8 mouse cellular contexts compared by ENCODE assay signal in the genomic region with DNA sequence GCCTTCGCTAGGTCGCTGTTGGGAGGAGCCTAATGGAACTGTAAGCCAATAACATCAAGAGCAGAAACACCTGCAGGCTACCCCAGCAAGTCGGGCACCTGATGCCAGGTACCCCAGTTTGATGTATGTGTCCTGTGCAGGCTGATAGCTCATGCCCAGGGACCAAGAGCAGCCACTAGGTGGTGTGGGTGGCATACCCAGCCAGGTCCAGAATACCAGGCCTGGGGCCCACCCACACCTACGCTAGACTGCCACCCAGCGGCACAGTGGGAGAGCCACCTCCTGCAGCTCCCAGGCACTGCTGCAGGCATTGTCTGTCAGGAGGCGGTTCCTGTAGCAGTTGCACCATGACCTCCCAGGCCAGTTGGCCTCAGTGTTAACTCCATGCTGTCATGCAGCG. TPM values are rescaled to one million over a fixed set of nuclear protein-coding genes. Genes with fewer than 3 reads are reported as not detected.
A peak's percentile ranks its signal among the peaks of the same experiment; 100 is the strongest.
DNase-seq lines count a peak whose midpoint lies in the region; ATAC-seq and TF ChIP-seq lines count a peak whose summit lies in the region.

No protein-coding gene starts in this region.

- peaks cover 14% of the 10 kb centered on the region for H3K27me3 ChIP-seq in heart, adult 2 months (ENCODE audit: control insufficient read depth, insufficient read depth, low read length)
- H3K27me3 ChIP-seq in kidney, embryonic 14.5 days (ENCODE audit: control insufficient read depth, insufficient read depth, low read length): peaks cover 31% of the 10 kb centered on the region
- peaks cover 49% of the 10 kb centered on the region for H3K27me3 ChIP-seq in liver, embryonic 15.5 days

- no peaks in the 10 kb centered on the region for H3K36me3 ChIP-seq in heart, adult 2 months (ENCODE audit: control insufficient read depth, insufficient read depth, low read length)
- peaks cover 27% of the 10 kb centered on the region for H3K36me3 ChIP-seq in kidney, embryonic 14.5 days (ENCODE audit: control insufficient read depth, insufficient read depth, low read length)
- H3K36me3 ChIP-seq in liver, embryonic 15.5 days (replicated peaks): no peaks in the 10 kb centered on the region

- no peak overlapping the region for H3K9ac ChIP-seq in heart, adult 2 months (ENCODE audit: low read depth, low read length)
- H3K9ac ChIP-seq in kidney, embryonic 14.5 days (ENCODE audit: low read depth, low read length): no peak overlapping the region
- H3K9ac ChIP-seq in liver, embryonic 15.5 days: no peak overlapping the region

- TF ChIP-seq CTCF in heart, adult 2 months (IDR thresholded peaks at IDR 0.05): peak; percentile 90

- H3K4me3 ChIP-seq in heart, adult 2 months: no peak overlapping the region
- no peak overlapping the region for H3K4me3 ChIP-seq in kidney, embryonic 14.5 days (ENCODE audit: low read length)
- H3K4me3 ChIP-seq in liver, embryonic 15.5 days (replicated peaks): no peak overlapping the region

- no peak for TF ChIP-seq POLR2A in heart, adult 2 months (IDR thresholded peaks at IDR 0.05; ENCODE audit: insufficient read depth, low read depth, low read length)

- 0 out of 2 replicates have a peak, but pooled peaks have one; percentile 61 for TF ChIP-seq EP300 in heart, adult 2 months (IDR thresholded peaks at IDR 0.05; ENCODE audit: insufficient read depth, low read depth, low read length)

- H3K4me1 ChIP-seq in heart, adult 2 months (ENCODE audit: control insufficient read depth, insufficient read depth, low read length): peaks cover 4% of the 10 kb centered on the region
- peaks cover 15% of the 10 kb centered on the region for H3K4me1 ChIP-seq in kidney, embryonic 14.5 days (ENCODE audit: control insufficient read depth, insufficient read depth, low read length)
- peaks cover 62% of the 10 kb centered on the region for H3K4me1 ChIP-seq in liver, embryonic 15.5 days (replicated peaks)

- H3K9me3 ChIP-seq in kidney, embryonic 14.5 days (ENCODE audit: control insufficient read depth, low read length): no peaks in the 10 kb centered on the region
- H3K9me3 ChIP-seq in liver, embryonic 15.5 days (replicated peaks): no peaks in the 10 kb centered on the region

- DNase-seq in 3T3-L1 (ENCODE audit: low read depth, low spot score) (peak; percentile 84), NIH3T3 (ENCODE audit: low read depth) (peak; percentile 80)
- peak; percentile 62 to 74 for DNase-seq in cerebellum, postnatal 25 days
- peak; percentile 65 to 80 for DNase-seq in heart, adult 2 months
- DNase-seq in thymus, postnatal 10 days (ENCODE audit: low spot score in 2 of 2): peak; percentile 83 to 93

- H3K79me2 ChIP-seq in heart, adult 2 months (replicated peaks; ENCODE audit: control insufficient read depth, insufficient read depth, low read length): no peaks in the 10 kb centered on the region

- intact Hi-C loops in heart, adult 2 months (cut with DNase I): loop anchor here (2.0 kb wide), 1 partner anchor 110 kb away; no protein-coding TSS in a partner anchor

- H3K4me2 ChIP-seq in kidney, embryonic 14.5 days (replicated peaks; ENCODE audit: low read depth, low read length): no peak overlapping the region
- H3K4me2 ChIP-seq in liver, embryonic 15.5 days: no peak overlapping the region; the same call in 1 of the 2 replicates

- WGBS in heart, adult 2 months: 24% methylated on average over 7 of the region's 7 CpGs
- 19% methylated on average over 7 of the region's 7 CpGs for WGBS in kidney, embryonic 14.5 days
- WGBS in liver, embryonic 15.5 days (ENCODE audit: insufficient replicate concordance): 14% methylated on average over 7 of the region's 7 CpGs

- H3K27ac ChIP-seq in heart, adult 2 months: no peak overlapping the region
- no peak overlapping the region for H3K27ac ChIP-seq in kidney, embryonic 14.5 days (ENCODE audit: low read depth, low read length)
- H3K27ac ChIP-seq in liver, embryonic 15.5 days (replicated peaks): 0 out of 2 replicates have a peak overlapping the region, but pooled peaks have one; percentile 9

- peak; percentile 77 for ATAC-seq in kidney, embryonic 14.5 days (ENCODE audit: low FRiP score, low TSS enrichment)
- peak; percentile 73 for ATAC-seq in liver, embryonic 15.5 days (ENCODE audit: insufficient read depth)
- peak; percentile 92 for ATAC-seq in neutrophil, adult 5-6 weeks (ENCODE audit: extremely low read depth, insufficient number of reproducible peaks, low FRiP score, poor library complexity, severe bottlenecking)

RNA-seq across cellular contexts. Expression of gene Galr3, which starts 2.8 kb away (rescaled TPM):
- not detected for total RNA-seq in heart, adult 2 months (2021)
- not detected in 2 replicates for polyA plus RNA-seq in heart, adult 2 months (2012; rRNA removed)
- 0.28 TPM in 1 of 2 replicates, not detected in the other for polyA plus RNA-seq in kidney, embryonic 14.5 days (2014; fragmentation: Nextera tagmentation; extraction: Ambion mirVana)
- polyA plus RNA-seq in liver, embryonic 15.5 days (2015; fragmentation: Nextera tagmentation; extraction: Ambion mirVana): 0.17 TPM in 1 of 2 replicates, not detected in the other
- total RNA-seq in neutrophil, adult 5-6 weeks (2017): not detected in 2 replicates

RNA-seq across cellular contexts. Expression of gene H1f0, which starts 10.6 kb away (rescaled TPM):
- 10 to 100 TPM; 73.3 to 82.4 TPM for total RNA-seq in heart, adult 2 months (2021)
- polyA plus RNA-seq in heart, adult 2 months (2012; rRNA removed): 54.2 and 66.4 TPM in 2 replicates
- polyA plus RNA-seq in kidney, embryonic 14.5 days (2014; fragmentation: Nextera tagmentation; extraction: Ambion mirVana): 137 and 306 TPM in 2 replicates
- polyA plus RNA-seq in liver, embryonic 15.5 days (2015; fragmentation: Nextera tagmentation; extraction: Ambion mirVana): 118 and 121 TPM in 2 replicates
- total RNA-seq in neutrophil, adult 5-6 weeks (2017): 3.3 and 6.8 TPM in 2 replicates

RNA-seq across cellular contexts. Expression of gene Ankrd54, which starts 23.8 kb away (rescaled TPM):
- 1 to 10 TPM; 5.5 to 8.5 TPM for total RNA-seq in heart, adult 2 months (2021)
- 12.2 and 14.2 TPM in 2 replicates for polyA plus RNA-seq in heart, adult 2 months (2012; rRNA removed)
- polyA plus RNA-seq in kidney, embryonic 14.5 days (2014; fragmentation: Nextera tagmentation; extraction: Ambion mirVana): 48.6 and 54.2 TPM in 2 replicates
- polyA plus RNA-seq in liver, embryonic 15.5 days (2015; fragmentation: Nextera tagmentation; extraction: Ambion mirVana): 47.9 and 55.1 TPM in 2 replicates
- 19.2 and 22.6 TPM in 2 replicates for total RNA-seq in neutrophil, adult 5-6 weeks (2017)

RNA-seq across cellular contexts. Expression of gene Eif3l, which starts 36.1 kb away (rescaled TPM):
- total RNA-seq in heart, adult 2 months (2021): 10 to 100 TPM; 63.9 to 69.2 TPM
- 90.3 and 116 TPM in 2 replicates for polyA plus RNA-seq in heart, adult 2 months (2012; rRNA removed)
- 207 and 265 TPM in 2 replicates for polyA plus RNA-seq in kidney, embryonic 14.5 days (2014; fragmentation: Nextera tagmentation; extraction: Ambion mirVana)
- polyA plus RNA-seq in liver, embryonic 15.5 days (2015; fragmentation: Nextera tagmentation; extraction: Ambion mirVana): 116 and 117 TPM in 2 replicates
- 97.7 and 106 TPM in 2 replicates for total RNA-seq in neutrophil, adult 5-6 weeks (2017)
